Mouse (Mus musculus) small intestine, adult 2 months (tissue): Measurements from ENCODE around the gene Coro7.

Experiments
- CTCF ChIP-seq: fragments of 200-500 bp; IDR thresholded peaks from 2 replicates; pipeline ENCODE4 v1.5.1; 2012; ENCODE audit warnings: low read depth, mild to moderate bottlenecking, control low read depth, inconsistent platforms, low read length, moderate library complexity, mixed read lengths; ENCODE audit not compliant: insufficient replicate concordance, insufficient read length; ENCODE audit errors: extremely low read depth
- POLR2A ChIP-seq: fragments of 200-500 bp; IDR thresholded peaks from 2 replicates; pipeline ENCODE4 v1.6.1; 2012; ENCODE audit warnings: low read depth, mild to moderate bottlenecking, control low read depth, inconsistent platforms, low read length, moderate library complexity

GRCm38 (mm10) chr16:4628898-4629419, 50.6 kb downstream of the Coro7 start:
- TF ChIP-seq CTCF (no peak), POLR2A (no peak)
